Mouse (Mus musculus) brain, embryonic 14.5 days (tissue): Measurements from ENCODE around the gene Ptpn7. TPM values are rescaled to one million over a fixed set of nuclear protein-coding genes. Genes with fewer than 3 reads are reported as not detected.

ENCODE experiments used
- DNase-seq: peaks from one replicate; pipeline ENCODE4 v3.0.0-alpha.2; 2011; ENCODE audit warnings: low read depth
- CTCF ChIP-seq: fragments of 200-500 bp; IDR thresholded peaks from 2 replicates; pipeline ENCODE4 v1.5.1; 2012; ENCODE audit warnings: inconsistent platforms, mild to moderate bottlenecking, moderate library complexity, borderline replicate concordance; ENCODE audit not compliant: insufficient read depth, insufficient read length; ENCODE audit errors: extremely low read depth
- POLR2A ChIP-seq: fragments of 200-500 bp; IDR thresholded peaks from 2 replicates; pipeline ENCODE4 v1.6.1; 2012; ENCODE audit warnings: mild to moderate bottlenecking, inconsistent platforms, borderline replicate concordance; ENCODE audit not compliant: poor library complexity, insufficient read depth, insufficient read length, severe bottlenecking; ENCODE audit errors: extremely low read depth
- polyA plus RNA-seq: library from polyadenylated mRNA; depleted of rRNA; stranded (reverse); fragments of >200 nt; gene quantifications from 2 replicates; pipeline ENCODE4 v1.2.3, GENCODE M21; 2012

The Ptpn7 gene
- polyA plus RNA-seq, 1 experiment = 0.46 TPM

DNA sequence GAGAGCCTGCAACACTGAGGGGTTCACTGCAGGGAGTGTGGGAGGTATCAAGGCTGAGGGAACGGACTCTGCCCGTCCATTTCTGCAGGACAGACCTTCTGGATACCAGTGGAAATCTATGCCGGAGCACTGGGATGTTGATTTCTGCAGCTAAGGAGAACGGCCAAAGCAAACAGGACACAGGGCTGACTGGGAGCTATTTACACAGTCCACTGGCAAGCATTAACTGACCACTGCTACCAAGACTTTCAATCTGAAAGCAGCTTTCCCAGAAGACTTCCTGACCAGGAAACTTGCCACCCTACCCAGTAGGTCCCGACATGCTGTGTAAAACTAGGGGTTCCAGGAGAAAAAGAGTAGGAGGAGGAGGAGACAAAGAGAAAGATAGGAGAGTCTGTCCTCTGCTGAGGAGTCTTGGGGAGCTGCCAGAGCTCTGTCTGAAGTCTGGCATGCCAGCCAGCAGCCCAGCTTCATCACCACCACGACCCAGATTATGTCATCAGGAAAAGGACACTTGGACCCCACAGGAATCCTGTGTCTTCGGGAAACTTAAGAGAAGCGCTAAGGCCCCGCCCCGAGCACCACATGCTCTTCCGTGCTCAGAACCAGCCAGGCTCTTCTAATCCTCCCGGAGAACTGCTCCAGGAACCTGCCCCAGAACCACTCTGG lies 37.2 kb downstream of the Ptpn7 start:
- TF ChIP-seq CTCF (no peak), POLR2A (no peak)
- peak; percentile 31 for DNase-seq

DNA sequence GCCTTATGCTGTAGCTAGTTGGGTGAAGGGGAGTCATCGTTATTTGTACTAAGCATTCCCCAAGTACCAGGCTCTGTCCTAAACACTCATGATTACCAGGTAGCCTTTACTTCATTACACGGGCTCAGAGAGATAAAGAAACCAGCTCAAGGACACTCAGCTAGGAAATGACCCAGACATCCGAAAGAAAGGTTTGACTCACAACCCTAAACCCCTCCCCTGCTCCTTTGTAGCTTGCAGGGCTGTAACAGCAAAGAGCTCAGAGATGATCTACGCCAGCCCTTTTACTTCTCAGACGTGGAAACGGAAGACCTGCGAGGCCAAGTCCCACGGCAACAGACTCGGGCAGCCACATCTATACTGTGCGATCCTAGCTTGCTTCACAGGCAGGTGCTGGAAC lies 37.8 kb downstream of the Ptpn7 start:
- no peak for DNase-seq
- TF ChIP-seq CTCF (no peak), POLR2A (no peak)

DNA sequence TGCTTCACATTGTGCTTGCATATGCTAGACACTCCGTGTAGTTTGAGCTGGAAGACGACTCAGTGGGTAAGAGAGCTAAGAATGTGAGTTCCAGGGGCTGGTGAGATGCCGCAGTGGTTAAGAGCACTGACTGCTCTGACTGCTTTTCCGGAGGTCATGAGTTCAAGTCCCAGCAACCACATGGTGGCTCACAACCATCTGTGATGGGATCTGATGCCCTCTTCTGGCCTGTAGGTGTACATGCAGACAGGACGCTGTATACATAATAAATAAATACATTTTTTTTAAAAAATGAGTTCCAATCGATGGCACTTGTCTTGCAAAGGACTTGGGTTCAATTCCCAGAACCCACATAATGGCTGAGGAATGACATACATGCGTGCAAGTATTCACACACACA lies 38.7 kb downstream of the Ptpn7 start:
- TF ChIP-seq CTCF = no peak
- no peak for TF ChIP-seq POLR2A

DNA sequence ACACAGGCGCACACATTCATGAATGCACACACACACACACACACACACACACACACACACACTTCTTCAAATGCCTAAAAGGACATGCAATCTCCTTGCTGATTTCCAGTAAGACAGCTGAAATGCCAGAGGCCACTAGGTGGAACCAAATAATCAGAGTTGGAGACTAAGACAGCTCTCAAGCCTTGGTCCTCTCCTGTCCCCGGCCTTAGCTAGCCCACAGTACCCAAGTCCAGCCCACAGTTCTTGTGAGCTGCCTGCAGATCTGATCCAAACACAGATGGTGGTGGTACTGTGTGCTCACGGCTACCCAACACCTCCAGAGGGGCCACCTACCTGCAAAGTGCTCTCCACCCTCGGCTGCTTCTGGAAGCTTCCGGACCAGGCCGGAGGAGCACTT lies 39.5 kb downstream of the Ptpn7 start:
- TF ChIP-seq CTCF = peak; percentile 72; the same call in 1 of the 2 replicates
- no peak for TF ChIP-seq POLR2A
- peak; percentile 92 for DNase-seq

More for the DNA sequence above, 38.7 kb downstream of the Ptpn7 start:
- DNase-seq = no peak

DNA sequence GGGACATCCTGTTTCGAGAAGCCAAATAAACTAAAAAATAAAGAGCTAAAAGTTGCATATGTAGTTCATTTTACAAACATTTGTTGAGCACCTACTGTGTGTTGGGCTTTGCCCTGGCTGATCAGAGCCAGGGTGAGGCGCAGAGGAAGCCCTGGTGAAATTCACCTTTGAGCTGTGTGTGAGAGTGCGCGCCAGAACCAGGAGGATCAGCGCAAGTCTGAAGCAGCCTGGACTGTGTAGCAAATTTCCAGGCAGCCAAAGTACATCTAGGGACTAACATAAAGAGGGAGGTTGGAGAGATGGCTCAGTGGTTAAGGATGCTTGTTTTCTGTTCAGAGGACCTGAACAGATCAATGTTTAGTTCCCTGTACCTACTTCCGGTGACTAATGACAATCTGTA lies 40.8 kb downstream of the Ptpn7 start:
- DNase-seq = no peak
- TF ChIP-seq CTCF = no peak
- no peak for TF ChIP-seq POLR2A

DNA sequence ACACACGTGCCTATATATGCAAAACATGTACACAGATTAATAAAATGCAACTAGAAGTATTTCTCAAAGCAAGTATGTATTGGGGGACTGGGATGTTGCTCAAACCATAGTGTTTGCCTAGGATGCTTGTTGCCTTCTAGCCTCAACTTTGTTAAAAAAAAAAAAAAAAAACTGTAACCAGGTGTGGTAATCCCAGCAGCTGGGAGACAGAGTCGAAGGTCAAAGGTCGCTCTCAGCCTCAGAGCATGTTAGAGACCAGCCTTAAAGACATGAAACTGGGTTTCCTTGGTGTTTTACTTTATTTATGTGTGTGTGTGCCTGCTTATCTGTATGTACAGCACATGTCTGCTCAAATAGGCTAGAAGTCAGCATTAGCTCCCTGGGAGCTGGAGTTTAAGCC lies 42.7 kb downstream of the Ptpn7 start:
- no peak for DNase-seq
- no peak for TF ChIP-seq POLR2A
- no peak for TF ChIP-seq CTCF

DNA sequence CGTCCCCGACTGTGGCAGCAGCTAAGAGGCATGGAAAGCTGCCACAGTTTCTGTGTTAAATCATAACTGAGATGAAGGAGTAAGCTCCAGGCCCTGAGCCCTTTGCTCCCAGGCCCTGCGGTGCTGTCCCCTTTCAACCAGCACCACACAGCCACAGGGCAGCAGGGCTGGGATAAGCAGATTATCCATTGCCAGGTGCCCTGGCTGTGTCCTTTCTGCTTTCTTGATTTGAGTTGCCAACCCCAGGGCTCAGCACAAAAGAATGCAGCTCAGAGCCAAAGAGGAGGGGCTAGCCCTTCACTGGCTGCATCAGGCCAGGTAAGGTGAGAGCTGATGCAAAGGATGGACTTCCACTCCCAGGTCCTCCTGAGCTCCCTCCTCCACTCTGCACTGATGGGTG lies 45.2 kb downstream of the Ptpn7 start:
- no peak for DNase-seq

DNA sequence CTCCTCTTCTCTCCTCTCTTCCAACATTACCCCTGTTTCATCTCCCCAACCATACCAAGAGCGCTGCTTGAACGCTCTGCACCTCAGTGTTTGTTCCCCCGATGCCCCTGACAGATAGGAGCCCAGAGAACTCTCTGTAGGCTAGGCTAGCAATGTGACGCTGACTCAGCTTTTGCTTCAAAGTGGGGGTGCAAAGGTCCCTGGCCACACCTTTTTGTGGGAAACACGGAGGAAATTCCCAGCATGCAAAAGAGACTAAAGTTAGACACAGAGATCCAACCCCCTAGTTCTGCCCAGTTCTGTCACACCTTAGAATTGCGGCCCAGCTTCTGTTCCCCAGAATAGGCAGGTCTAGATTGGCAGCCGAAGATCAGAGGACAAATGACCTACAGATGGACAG lies 46.4 kb downstream of the Ptpn7 start:
- no peak for DNase-seq
- TF ChIP-seq POLR2A (no peak), CTCF (no peak)

More for the DNA sequence above, 45.2 kb downstream of the Ptpn7 start:
- TF ChIP-seq CTCF = no peak
- no peak for TF ChIP-seq POLR2A

DNA sequence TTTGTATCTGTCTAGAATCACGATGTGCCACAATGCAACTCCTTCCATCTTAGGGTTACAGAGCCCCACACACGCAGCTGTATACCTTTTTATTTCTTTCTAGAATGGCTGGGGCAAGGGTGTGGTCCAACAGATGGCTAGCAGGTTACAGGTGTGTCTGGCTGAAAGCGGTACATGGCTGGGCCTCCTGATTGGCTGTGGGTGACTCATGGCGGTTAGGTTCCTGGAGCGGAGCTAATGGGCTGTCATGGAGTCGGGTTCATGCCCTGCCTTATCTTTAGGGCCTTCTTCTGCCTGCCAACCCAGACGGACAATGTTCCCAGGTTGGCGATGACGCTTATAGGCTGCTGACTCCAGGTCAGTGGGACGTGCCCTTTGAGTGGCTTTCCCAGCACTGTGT lies 48.3 kb downstream of the Ptpn7 start:
- no peak for DNase-seq

DNA sequence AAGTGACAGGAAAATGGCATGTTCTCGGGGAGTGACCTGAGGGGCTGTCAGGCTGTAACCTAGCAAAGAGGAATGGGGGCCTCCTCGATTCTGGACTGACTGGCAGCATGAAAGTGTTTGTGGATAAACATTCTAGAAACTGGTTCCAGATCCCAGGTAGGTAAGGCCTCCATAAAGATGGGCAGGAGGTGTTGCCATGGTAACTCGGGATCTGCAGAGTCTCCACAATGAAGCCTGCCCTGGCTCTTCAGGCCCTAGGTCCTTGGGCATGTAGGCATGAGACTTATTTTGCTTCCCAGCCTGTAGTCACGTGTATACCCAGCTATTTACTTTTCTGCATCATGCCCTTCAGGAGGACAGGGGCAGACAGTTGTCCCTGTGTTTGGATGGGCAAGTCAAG lies 48.8 kb downstream of the Ptpn7 start:
- DNase-seq = no peak
- TF ChIP-seq POLR2A (no peak), CTCF (no peak)

More for the DNA sequence above, 48.3 kb downstream of the Ptpn7 start:
- no peak for TF ChIP-seq CTCF
- no peak for TF ChIP-seq POLR2A

DNA sequence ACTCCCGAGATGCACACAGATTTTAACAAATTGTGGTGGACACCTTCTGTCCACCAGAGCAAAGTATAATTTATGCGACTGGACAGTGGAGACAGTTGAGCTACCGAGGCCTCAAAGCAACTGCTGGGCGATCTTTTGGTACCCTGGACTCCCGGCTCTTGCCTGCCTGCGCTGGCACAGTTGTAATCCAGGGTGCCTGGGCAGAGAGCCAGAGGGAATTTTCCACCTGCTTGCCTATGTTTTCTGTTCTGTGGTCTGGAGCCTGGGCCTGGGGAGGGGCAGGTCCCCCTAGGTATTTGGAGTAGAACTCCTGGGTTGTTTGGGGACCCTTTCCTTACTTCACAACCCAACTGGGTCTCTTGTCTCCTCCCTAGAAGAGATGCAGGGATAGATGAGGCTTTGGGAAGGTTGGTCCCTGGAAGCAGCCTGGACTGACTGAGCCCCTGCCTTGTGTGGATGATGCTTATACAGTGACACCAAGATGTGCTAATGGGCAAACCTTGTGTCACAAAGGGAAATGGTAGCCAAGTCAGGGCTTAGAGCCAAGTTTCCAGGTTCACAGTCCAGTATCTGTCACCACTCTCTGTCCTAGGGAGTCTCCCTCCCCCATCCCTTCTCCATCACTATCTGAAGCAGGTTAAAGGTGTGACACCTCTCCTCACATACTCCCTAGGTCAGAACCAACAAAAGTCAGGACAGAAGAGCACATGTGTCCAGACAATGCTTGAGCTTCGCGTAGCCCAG lies 49.6 kb downstream of the Ptpn7 start:
- TF ChIP-seq CTCF = no peak
- no peak for TF ChIP-seq POLR2A
- DNase-seq = peak; percentile 59

DNA sequence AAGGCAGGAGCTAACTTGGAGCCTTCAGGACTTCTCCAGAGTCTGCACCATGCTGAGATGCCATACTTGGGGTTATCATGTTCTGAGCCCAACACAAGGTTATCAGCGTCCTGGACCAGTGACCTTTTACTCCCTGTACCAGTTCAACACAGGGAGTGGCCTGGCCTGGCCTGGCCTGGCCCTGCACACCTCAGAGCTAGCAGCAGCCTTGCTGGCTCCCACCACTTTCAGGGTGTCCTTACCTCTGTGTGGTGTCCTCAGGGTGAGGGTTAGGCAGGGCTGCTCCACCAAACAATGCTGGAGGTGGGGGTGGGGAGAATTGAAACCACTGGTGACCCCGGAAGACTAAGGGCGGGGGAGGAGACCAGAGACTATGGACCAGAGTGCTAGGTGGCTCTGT lies 50.5 kb downstream of the Ptpn7 start:
- no peak for TF ChIP-seq POLR2A
- no peak for DNase-seq
